Mouse (Mus musculus) midbrain, embryonic 12.5 days (tissue): ENCODE measurements around the gene Kcnq1. TPM values are rescaled to one million over a fixed set of nuclear protein-coding genes. Genes with fewer than 3 reads are reported as not detected.
A peak's percentile ranks its signal among the peaks of the same experiment; 100 is the strongest.

Experiments
- ATAC-seq: fragments of 200-750 bp; cut with Nextera tagmentation; 2 replicates; pipeline ENCODE4 v1.8.0; 2017; ENCODE audit warnings: low read depth, moderate TSS enrichment, moderate library complexity; ENCODE audit not compliant: low FRiP score
- H3K27ac ChIP-seq: fragments of 300-500 bp; sonication (generic); replicated peaks from 2 replicates; pipeline ENCODE4 v1.5.1; 2016; ENCODE audit warnings: mild to moderate bottlenecking
- H3K27me3 ChIP-seq: fragments of 300-500 bp; sonication (generic); 2 replicates; pipeline ENCODE4 v1.6.1; 2016; ENCODE audit warnings: mild to moderate bottlenecking
- H3K36me3 ChIP-seq: fragments of 300-500 bp; sonication (generic); 2 replicates; pipeline ENCODE4 v1.6.1; 2016
- H3K4me1 ChIP-seq: fragments of 300-500 bp; sonication (generic); 2 replicates; pipeline ENCODE4 v1.6.1; 2016
- H3K4me2 ChIP-seq: fragments of 300-500 bp; sonication (generic); replicated peaks from 2 replicates; pipeline ENCODE4 v1.6.1; 2016; ENCODE audit warnings: mild to moderate bottlenecking, moderate library complexity
- H3K4me3 ChIP-seq: fragments of 300-500 bp; sonication (generic); 2 replicates; pipeline ENCODE4 v1.5.1; 2016; ENCODE audit warnings: mild to moderate bottlenecking
- H3K9ac ChIP-seq: fragments of 300-500 bp; sonication (generic); replicated peaks from 2 replicates; pipeline ENCODE4 v1.6.1; 2016; ENCODE audit warnings: mild to moderate bottlenecking, moderate library complexity
- H3K9me3 ChIP-seq: fragments of 300-500 bp; sonication (generic); 2 replicates; pipeline ENCODE4 v1.6.1; 2016; ENCODE audit warnings: mild to moderate bottlenecking
- WGBS: fragments of 180-500 bp; shearing (Covaris S2); methylation state at CpG from one replicate; pipeline ENCODE4 v1.1.7; 2016; 5-methylcytosine and 5-hydroxymethylcytosine counted together
- polyA plus RNA-seq: library from polyadenylated mRNA; unstranded; fragments of >200 nt; fragmentation: Nextera tagmentation; extraction: Ambion mirVana; gene quantifications from 2 replicates; pipeline ENCODE4 v1.2.1, GENCODE M21; 2016

Kcnq1 gene
- polyA plus RNA-seq, 1 experiment from 2014 or later, result 0.98 TPM

GRCm38 (mm10) chr7:143189965-143190722 lies 84.0 kb downstream of the Kcnq1 start:
- H3K4me3 ChIP-seq, result no peak overlapping the region
- no peak for ATAC-seq
- H3K9me3 ChIP-seq, result no peaks in the 10 kb centered on the region
- H3K27ac ChIP-seq, result no peak overlapping the region
- no peaks in the 10 kb centered on the region for H3K36me3 ChIP-seq
- H3K27me3 ChIP-seq, result no peaks in the 10 kb centered on the region
- WGBS, result 91% methylated on average over 3 of the region's 3 CpGs
- no peaks in the 10 kb centered on the region for H3K4me1 ChIP-seq
- H3K9ac ChIP-seq, result no peak overlapping the region
- no peak overlapping the region for H3K4me2 ChIP-seq

- no peaks in the 10 kb centered on the region for H3K9me3 ChIP-seq
- no peak overlapping the region for H3K9ac ChIP-seq
- no peak for ATAC-seq
- no peak overlapping the region for H3K4me3 ChIP-seq
- no peaks in the 10 kb centered on the region for H3K27me3 ChIP-seq
- H3K4me1 ChIP-seq, result no peaks in the 10 kb centered on the region
- 79% methylated on average over 5 of the region's 5 CpGs for WGBS
- no peak overlapping the region for H3K27ac ChIP-seq
- no peak overlapping the region for H3K4me2 ChIP-seq
- no peaks in the 10 kb centered on the region for H3K36me3 ChIP-seq
These were observed 84.7 kb downstream of the Kcnq1 start for GRCm38 (mm10) chr7:143190911-143191310.

GRCm38 (mm10) chr7:143192392-143192791 lies 86.2 kb downstream of the Kcnq1 start:
- Histone ChIP-seq H3K36me3 (no peaks in the 10 kb centered on the region), H3K27me3 (no peaks in the 10 kb centered on the region; the same call in 1 of the 2 replicates), H3K4me2 (no peak overlapping the region), H3K9ac (no peak overlapping the region), H3K9me3 (no peaks in the 10 kb centered on the region), H3K4me1 (no peaks in the 10 kb centered on the region; the same call in 1 of the 2 replicates), H3K27ac (no peak overlapping the region), H3K4me3 (no peak overlapping the region)
- ATAC-seq, result no peak
- WGBS, result 90% methylated on average over 7 of the region's 7 CpGs

GRCm38 (mm10) chr7:143194064-143194463 lies 87.9 kb downstream of the Kcnq1 start:
- H3K27ac ChIP-seq, result no peak overlapping the region
- H3K9me3 ChIP-seq, result no peaks in the 10 kb centered on the region
- no peak overlapping the region for H3K4me3 ChIP-seq
- H3K36me3 ChIP-seq, result no peaks in the 10 kb centered on the region
- peaks cover 12% of the 10 kb centered on the region for H3K4me1 ChIP-seq
- H3K4me2 ChIP-seq, result no peak overlapping the region
- no peak for ATAC-seq
- WGBS, result 89% methylated on average over 7 of the region's 7 CpGs
- no peak overlapping the region for H3K9ac ChIP-seq
- no peaks in the 10 kb centered on the region; the same call in 1 of the 2 replicates for H3K27me3 ChIP-seq

- no peaks in the 10 kb centered on the region for H3K9me3 ChIP-seq
- peak; percentile 90 for ATAC-seq
- H3K9ac ChIP-seq, result no peak overlapping the region; the same call in 1 of the 2 replicates
- peaks cover 12% of the 10 kb centered on the region for H3K4me1 ChIP-seq
- peak overlapping the region; percentile 72 for H3K27ac ChIP-seq
- no peaks in the 10 kb centered on the region for H3K36me3 ChIP-seq
- 34% methylated on average over 15 of the region's 15 CpGs for WGBS
- H3K4me2 ChIP-seq, result peak overlapping the region; percentile 38
- peak overlapping the region; percentile 15; the same call in 1 of the 2 replicates for H3K4me3 ChIP-seq
- peaks cover 5% of the 10 kb centered on the region; the same call in 1 of the 2 replicates for H3K27me3 ChIP-seq
These were observed 91.8 kb downstream of the Kcnq1 start for GRCm38 (mm10) chr7:143197951-143198440.

GRCm38 (mm10) chr7:143198443-143198842 lies 92.3 kb downstream of the Kcnq1 start:
- Histone ChIP-seq H3K27me3 (peaks cover 5% of the 10 kb centered on the region; the same call in 1 of the 2 replicates), H3K4me2 (peak overlapping the region; percentile 38), H3K4me3 (peak overlapping the region; percentile 15; the same call in 1 of the 2 replicates), H3K9ac (no peak overlapping the region), H3K9me3 (no peaks in the 10 kb centered on the region), H3K36me3 (no peaks in the 10 kb centered on the region), H3K27ac (peak overlapping the region; percentile 72), H3K4me1 (peaks cover 12% of the 10 kb centered on the region)
- 31% methylated on average over 7 of the region's 7 CpGs for WGBS
- 0 out of 2 replicates have a peak, but pooled peaks have one; percentile 3 for ATAC-seq

- no peak overlapping the region for H3K27ac ChIP-seq
- no peak overlapping the region for H3K4me2 ChIP-seq
- H3K36me3 ChIP-seq, result no peaks in the 10 kb centered on the region
- H3K4me1 ChIP-seq, result peaks cover 12% of the 10 kb centered on the region
- no peak overlapping the region for H3K4me3 ChIP-seq
- H3K9me3 ChIP-seq, result no peaks in the 10 kb centered on the region
- peaks cover 5% of the 10 kb centered on the region; the same call in 1 of the 2 replicates for H3K27me3 ChIP-seq
- no peak for ATAC-seq
- H3K9ac ChIP-seq, result no peak overlapping the region
- 87% methylated on average over 2 of the region's 2 CpGs for WGBS
These were observed 95.1 kb downstream of the Kcnq1 start for GRCm38 (mm10) chr7:143201255-143201654.

GRCm38 (mm10) chr7:143203897-143204296 lies 97.7 kb downstream of the Kcnq1 start:
- H3K27me3 ChIP-seq, result 0 out of 2 replicates have a peak, but pooled peaks cover 5% of the 10 kb centered on the region
- no peak overlapping the region for H3K4me3 ChIP-seq
- no peak overlapping the region for H3K27ac ChIP-seq
- H3K4me1 ChIP-seq, result no peaks in the 10 kb centered on the region
- no peaks in the 10 kb centered on the region for H3K9me3 ChIP-seq
- 96% methylated on average over 6 of the region's 6 CpGs for WGBS
- H3K4me2 ChIP-seq, result no peak overlapping the region
- H3K36me3 ChIP-seq, result no peaks in the 10 kb centered on the region
- H3K9ac ChIP-seq, result no peak overlapping the region
- ATAC-seq, result no peak

- Histone ChIP-seq H3K36me3 (no peaks in the 10 kb centered on the region), H3K27me3 (no peaks in the 10 kb centered on the region)
These were observed 100.9 kb downstream of the Kcnq1 start for GRCm38 (mm10) chr7:143207044-143207443.

GRCm38 (mm10) chr7:143210796-143211195 lies 104.6 kb downstream of the Kcnq1 start:
- no peaks in the 10 kb centered on the region for H3K4me1 ChIP-seq
- H3K27ac ChIP-seq, result no peak overlapping the region
- H3K4me2 ChIP-seq, result no peak overlapping the region
- no peak overlapping the region for H3K4me3 ChIP-seq
- H3K9me3 ChIP-seq, result no peaks in the 10 kb centered on the region
- no peak overlapping the region for H3K9ac ChIP-seq
- H3K27me3 ChIP-seq, result no peaks in the 10 kb centered on the region
- WGBS, result 86% methylated on average over 4 of the region's 4 CpGs
- no peaks in the 10 kb centered on the region for H3K36me3 ChIP-seq
- no peak for ATAC-seq

More at GRCm38 (mm10) chr7:143207044-143207443, 100.9 kb downstream of the Kcnq1 start:
- ATAC-seq, result no peak
- Histone ChIP-seq H3K27ac (no peak overlapping the region), H3K4me2 (no peak overlapping the region), H3K4me1 (no peaks in the 10 kb centered on the region), H3K9ac (no peak overlapping the region), H3K9me3 (no peaks in the 10 kb centered on the region), H3K4me3 (no peak overlapping the region)
- WGBS, result 64% methylated on average over 4 of the region's 4 CpGs

GRCm38 (mm10) chr7:143251206-143251605 lies 145.0 kb downstream of the Kcnq1 start:
- Histone ChIP-seq H3K36me3 (peaks cover 37% of the 10 kb centered on the region), H3K4me2 (no peak overlapping the region), H3K27me3 (no peaks in the 10 kb centered on the region), H3K4me3 (no peak overlapping the region), H3K4me1 (no peaks in the 10 kb centered on the region), H3K9ac (no peak overlapping the region), H3K9me3 (peaks cover 15% of the 10 kb centered on the region), H3K27ac (no peak overlapping the region)
- 85% methylated on average over 2 of the region's 2 CpGs for WGBS
- no peak for ATAC-seq

- WGBS, result 82% methylated on average over 6 of the region's 6 CpGs
- Histone ChIP-seq H3K4me1 (no peaks in the 10 kb centered on the region), H3K27ac (no peak overlapping the region), H3K27me3 (no peaks in the 10 kb centered on the region), H3K4me3 (no peak overlapping the region), H3K36me3 (peaks cover 40% of the 10 kb centered on the region), H3K4me2 (no peak overlapping the region), H3K9me3 (peaks cover 15% of the 10 kb centered on the region), H3K9ac (no peak overlapping the region)
- ATAC-seq, result no peak
These were observed 147.1 kb downstream of the Kcnq1 start for GRCm38 (mm10) chr7:143253126-143253871.
